Mouse (Mus musculus) cerebellum, postnatal 4 days (tissue): ENCODE results near the gene Twist2.

ENCODE experiments used
- DNase-seq, 2 experiments: peaks; one replicate each; pipeline ENCODE4 v3.0.0; 2022; ENCODE audit warnings: low spot score in 2 of 2, mixed read lengths in 1 of 2

The Twist2 gene

DNA sequence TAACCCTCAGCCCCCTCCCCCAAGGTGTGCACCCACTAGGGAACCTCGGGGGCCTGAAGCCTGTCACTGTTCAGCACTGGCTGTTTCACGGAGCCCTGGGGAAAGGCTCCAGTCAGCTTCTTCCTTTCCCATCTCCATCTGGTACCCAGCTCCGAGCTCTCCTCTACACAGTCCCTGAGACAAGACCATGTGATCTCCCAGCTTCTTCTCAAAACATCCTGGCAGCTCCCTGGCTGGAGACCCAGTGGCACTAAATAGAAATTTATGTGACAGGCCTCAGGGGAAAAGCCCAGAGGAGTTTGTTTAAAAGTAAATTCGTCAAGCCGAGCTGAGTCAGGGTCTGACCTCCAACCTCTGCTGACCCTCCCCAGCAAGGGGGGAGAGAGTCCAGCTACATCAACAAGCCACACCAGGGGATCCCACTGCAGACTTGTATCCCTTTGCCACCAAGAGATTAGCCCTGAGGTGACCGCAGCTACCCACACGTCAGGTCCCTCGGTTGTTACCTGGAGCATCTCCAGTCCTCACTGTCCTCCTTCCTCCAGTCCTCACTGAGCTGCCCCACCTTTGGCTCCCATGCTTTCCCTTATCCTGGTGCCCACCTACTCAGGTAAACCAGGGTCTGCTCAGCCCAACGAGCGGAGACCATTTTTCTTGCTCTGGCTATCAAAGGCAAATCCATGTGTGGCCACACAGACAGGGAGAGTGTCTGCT is 72.5 kb downstream of the Twist2 start:
- DNase-seq: no peak

DNA sequence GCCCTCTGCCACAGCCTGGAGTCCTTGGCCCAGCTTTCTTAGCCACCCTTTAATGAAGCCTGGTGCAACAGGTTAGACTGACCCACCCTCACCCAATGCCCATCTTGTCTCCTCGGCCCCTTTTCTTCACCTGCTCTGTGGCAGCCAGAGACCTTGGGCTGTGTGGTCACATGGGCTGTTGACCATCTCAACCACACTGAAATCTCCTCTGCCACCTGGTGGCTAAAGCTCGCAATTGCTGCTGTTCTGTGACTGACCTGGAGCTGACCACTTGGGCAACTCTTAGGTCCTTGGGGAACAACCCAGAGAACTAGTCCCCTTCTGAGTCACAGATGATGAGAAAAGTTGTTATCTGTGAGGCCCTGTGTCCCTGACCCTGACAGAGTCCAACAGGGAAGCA is 73.4 kb downstream of the Twist2 start:
- DNase-seq: peak; percentile 57 to 71

DNA sequence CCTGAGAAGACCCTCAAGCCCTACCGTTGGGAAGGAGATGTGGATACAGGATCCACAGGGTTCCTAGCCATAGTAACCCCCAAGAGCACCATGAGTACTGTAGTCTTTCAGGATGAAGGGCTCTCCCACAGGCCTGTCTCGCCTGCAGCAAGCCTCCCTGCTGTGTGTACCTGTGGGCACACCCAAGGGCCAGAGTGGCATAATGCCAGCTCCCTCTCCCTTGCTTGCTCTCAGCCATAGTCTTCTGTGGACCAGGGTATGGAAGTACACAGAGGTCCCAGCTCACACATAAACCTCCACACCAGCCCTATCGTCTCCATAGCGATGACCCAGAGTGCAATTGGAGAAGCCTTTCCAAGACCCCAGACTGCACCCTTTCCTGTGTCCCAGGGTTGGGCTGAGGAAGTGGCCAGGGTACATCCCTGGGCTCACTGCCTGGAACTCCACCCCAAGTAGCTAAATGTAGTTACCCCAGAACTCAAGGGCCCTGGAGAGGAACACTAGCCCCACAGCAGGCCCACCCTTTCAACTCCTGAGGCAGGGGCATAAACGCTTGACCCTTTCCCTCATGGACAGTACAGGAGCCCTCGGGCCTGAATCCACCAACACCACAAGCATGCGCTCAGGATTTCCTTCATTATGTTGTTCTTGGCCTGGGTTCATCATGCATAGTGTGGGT is 73.9 kb downstream of the Twist2 start:
- no peak for DNase-seq

DNA sequence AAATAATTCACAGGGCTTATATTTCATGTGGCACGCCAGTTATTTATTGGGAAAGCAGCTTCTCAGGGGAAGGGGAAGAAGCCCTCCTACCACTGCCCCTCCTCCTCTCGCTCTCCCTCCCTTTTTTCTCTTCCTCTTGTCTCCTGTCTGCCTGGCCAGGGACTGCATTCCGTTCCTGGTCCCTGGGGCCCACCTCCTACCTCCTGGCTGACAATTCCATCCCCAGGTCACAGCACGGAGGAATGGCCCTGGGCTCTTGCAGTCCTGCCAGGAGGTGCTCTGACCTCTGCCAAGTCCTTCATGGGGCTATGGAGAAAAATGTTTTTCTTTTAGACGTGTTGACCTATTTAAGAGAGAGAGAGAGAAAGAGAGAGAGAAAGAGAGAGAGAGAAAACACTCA is 77.4 kb downstream of the Twist2 start:
- no peak for DNase-seq

- DNase-seq: no peak
These were observed 78.9 kb downstream of the Twist2 start for GRCm38 (mm10) chr1:91880156-91880555.

GRCm38 (mm10) chr1:91880899-91881298 is 79.6 kb downstream of the Twist2 start:
- no peak for DNase-seq

DNA sequence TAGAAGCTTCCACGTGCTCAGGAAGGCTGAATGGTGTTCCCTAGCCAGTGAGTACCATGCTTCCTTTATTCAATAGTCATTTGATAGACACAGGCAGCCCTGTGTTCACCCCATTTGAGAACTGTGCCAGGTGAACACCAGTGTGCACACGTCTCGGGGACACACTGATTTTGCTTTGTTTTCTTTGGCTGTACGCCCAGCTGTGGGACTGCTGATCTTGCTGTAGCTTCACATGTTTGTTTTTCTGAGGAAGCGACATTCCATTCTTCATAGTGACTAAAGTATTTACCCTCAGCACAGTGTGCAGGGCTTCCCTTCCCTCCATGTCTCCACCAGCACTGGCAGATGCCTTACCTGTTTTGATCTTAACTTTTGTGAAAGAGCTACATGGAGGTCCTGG is 81.9 kb downstream of the Twist2 start:
- DNase-seq: no peak

DNA sequence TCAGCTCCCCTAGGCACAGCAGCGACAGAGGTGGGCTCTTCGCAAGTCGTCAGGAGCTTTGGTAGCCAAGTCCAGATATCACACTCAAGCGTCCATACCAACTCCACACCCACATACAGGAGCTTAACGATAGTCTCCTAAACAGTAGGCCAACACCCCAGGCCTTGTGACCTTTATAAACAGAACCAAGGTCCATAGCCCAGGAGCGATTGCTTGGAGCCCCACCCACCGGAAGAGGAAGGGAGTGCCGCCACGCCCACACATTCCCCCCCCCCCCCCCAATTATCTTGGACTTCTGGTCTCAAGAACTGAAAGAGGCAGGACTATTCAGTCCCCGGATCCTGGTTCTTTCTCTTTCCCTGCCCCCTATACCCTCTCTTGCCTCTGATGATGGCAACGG is 92.3 kb downstream of the Twist2 start:
- DNase-seq: no peak

GRCm38 (mm10) chr1:91894286-91894685 is 93.0 kb downstream of the Twist2 start:
- no peak for DNase-seq

DNA sequence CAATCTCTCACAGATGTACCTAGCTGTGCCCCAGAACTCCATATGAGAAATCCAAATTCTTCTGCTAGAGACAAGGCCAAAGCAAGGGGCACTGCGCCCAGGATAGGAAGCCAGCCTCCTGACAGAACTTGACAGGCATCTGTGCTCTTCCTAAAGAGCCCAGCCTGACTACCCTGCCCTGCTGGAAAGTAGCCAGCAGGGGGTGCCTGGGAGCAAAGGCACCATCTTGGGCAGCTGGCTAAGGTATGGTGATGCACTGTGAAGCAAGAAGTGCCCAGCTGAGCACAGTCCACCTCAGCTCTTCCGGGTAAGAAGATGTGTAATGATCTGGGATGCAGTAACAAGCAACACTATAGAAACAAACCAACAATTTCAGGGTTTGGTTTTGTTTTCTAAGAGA is 95.8 kb downstream of the Twist2 start:
- no peak for DNase-seq
